Mouse (Mus musculus) MEL (cell line): ENCODE measurements at regions not wholly inside any gene's neighbourhood (a gene's known extent, or its start where the extent isn't known, plus 50 kb on each side); places are given as distances from the start of the nearest gene placed in this dataset.

Source experiments
- CHD1 ChIP-seq: IDR thresholded peaks from 2 replicates; pipeline ENCODE4 v1.6.1; 2012; ENCODE audit warnings: low read depth, mild to moderate bottlenecking, inconsistent platforms, low read length, improper control_type of control experiment
- CHD2 ChIP-seq: IDR thresholded peaks from 2 replicates; pipeline ENCODE4 v1.6.1; 2011; ENCODE audit warnings: low read length, improper control_type of control experiment
- CTCF ChIP-seq, 3 experiments: IDR thresholded peaks in 2 of 3; conservative IDR thresholded peaks in 1 of 3; 2 replicates each; pipeline ENCODE4 v1.5.1; 2011 to 2012; ENCODE audit warnings: low read length in 3 of 3, low read depth in 2 of 3, mild to moderate bottlenecking in 2 of 3, improper control_type of control experiment in 1 of 3, inconsistent platforms in 1 of 3, mixed read lengths in 1 of 3, moderate library complexity in 1 of 3; ENCODE audit not compliant: control insufficient read depth in 1 of 3, insufficient read depth in 1 of 3, poor library complexity in 1 of 3, severe bottlenecking in 1 of 3
- ELF1 ChIP-seq: IDR thresholded peaks from 2 replicates; pipeline ENCODE4 v1.6.1; 2014; ENCODE audit warnings: low read depth, mild to moderate bottlenecking, inconsistent platforms, low read length, improper control_type of control experiment, moderate library complexity
- EP300 ChIP-seq, 2 experiments: IDR thresholded peaks; 2 replicates each; pipeline ENCODE4 v1.6.1; 2011; ENCODE audit warnings: improper control_type of control experiment in 2 of 2, low read length in 2 of 2, low read depth in 1 of 2, mild to moderate bottlenecking in 1 of 2
- GATA1 ChIP-seq: IDR thresholded peaks from 2 replicates; pipeline ENCODE4 v1.6.1; 2011; ENCODE audit warnings: low read depth, low read length, improper control_type of control experiment
- JUND ChIP-seq: IDR thresholded peaks from 2 replicates; pipeline ENCODE4 v1.6.1; 2011; ENCODE audit warnings: low read depth, mild to moderate bottlenecking, improper control_type of control experiment, low read length
- NRF1 ChIP-seq: IDR thresholded peaks from 2 replicates; pipeline ENCODE4 v1.6.1; 2014; ENCODE audit warnings: low read depth, mild to moderate bottlenecking, inconsistent platforms, low read length, improper control_type of control experiment, moderate library complexity; ENCODE audit not compliant: poor library complexity, insufficient read depth, severe bottlenecking
- POLR2A ChIP-seq, 2 experiments: IDR thresholded peaks; 2 replicates each; pipeline ENCODE4 v1.6.1; 2011 to 2012; ENCODE audit warnings: low read length in 2 of 2, mild to moderate bottlenecking in 2 of 2, control low read depth in 1 of 2, improper control_type of control experiment in 1 of 2, low read depth in 1 of 2, moderate library complexity in 1 of 2; ENCODE audit not compliant: control insufficient read depth in 1 of 2, insufficient read depth in 1 of 2, poor library complexity in 1 of 2
- TCF12 ChIP-seq: IDR thresholded peaks from 2 replicates; pipeline ENCODE4 v1.6.1; 2014; ENCODE audit warnings: low read depth, mild to moderate bottlenecking, inconsistent platforms, low read length, improper control_type of control experiment, moderate library complexity
- ZKSCAN1 ChIP-seq: IDR thresholded peaks from 2 replicates; pipeline ENCODE4 v1.6.1; 2012; ENCODE audit warnings: low read depth, mild to moderate bottlenecking, inconsistent platforms, low read length, improper control_type of control experiment, moderate library complexity

DNA sequence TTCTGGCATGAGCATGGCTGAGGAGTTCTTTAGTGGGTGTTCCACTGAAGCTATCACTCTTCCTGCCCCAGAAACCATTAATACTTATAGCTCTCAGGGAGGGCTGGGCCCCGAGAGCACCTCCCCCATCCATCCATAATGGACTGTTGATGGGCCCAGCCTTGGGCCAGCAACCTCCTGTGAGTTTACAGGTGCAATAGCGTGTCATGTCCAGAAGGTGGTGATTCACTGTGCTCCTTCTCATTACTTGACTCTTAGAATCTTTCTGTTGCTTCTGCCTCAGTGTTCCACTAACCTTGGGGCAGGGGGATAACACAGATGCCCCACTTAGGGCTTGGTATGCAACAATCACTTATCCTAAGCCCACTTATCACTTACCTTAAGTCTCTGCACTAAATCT lies 225.1 kb upstream of the Tgfbr2 start:
- TF ChIP-seq CTCF (IDR thresholded peaks at IDR 0.05 in 2 of 3, conservative IDR thresholded peaks at IDR 0.05 in 1 of 3; ENCODE audit: control insufficient read depth in 1 of 3, insufficient read depth in 1 of 3, low read depth in 2 of 3, low read length in 3 of 3, poor library complexity in 1 of 3, severe bottlenecking in 1 of 3), result no peak
- TF ChIP-seq CHD2, result no peak
- no peak for TF ChIP-seq NRF1
- TF ChIP-seq POLR2A (IDR thresholded peaks at IDR 0.05; ENCODE audit: control insufficient read depth in 1 of 2, insufficient read depth in 1 of 2, low read depth in 1 of 2, low read length in 2 of 2, poor library complexity in 1 of 2), result no peak
- TF ChIP-seq TCF12, result no peak
- no peak for TF ChIP-seq CHD1
- TF ChIP-seq JUND, result no peak
- no peak for TF ChIP-seq ZKSCAN1
- TF ChIP-seq GATA1, result no peak
- no peak for TF ChIP-seq EP300 (IDR thresholded peaks at IDR 0.05; ENCODE audit: low read depth in 1 of 2, low read length in 2 of 2)
- no peak for TF ChIP-seq ELF1
